Mouse (Mus musculus) liver, embryonic 14.5 days (tissue): ENCODE results near the gene Wdr4.

Source experiments
- CTCF ChIP-seq: IDR thresholded peaks from 2 replicates; pipeline ENCODE4 v1.5.1; 2016; ENCODE audit warnings: antibody characterized with exemption, low read depth, control low read depth
- EP300 ChIP-seq: IDR thresholded peaks from 2 replicates; pipeline ENCODE4 v1.6.1; 2016; ENCODE audit warnings: antibody characterized with exemption, low read depth

- TF ChIP-seq CTCF: no peak
- no peak for TF ChIP-seq EP300
Measured at GRCm38 (mm10) chr17:31564015-31564857, 44.5 kb upstream of the Wdr4 start, which contains the start of gene Pknox1.
